Mouse (Mus musculus) gastrocnemius, adult 18-20 months (tissue): ENCODE measurements at regions not wholly inside any gene's neighbourhood (a gene's known extent, or its start where the extent isn't known, plus 50 kb on each side); places are given as distances from the start of the nearest gene placed in this dataset.

Experiments
- DNase-seq: peaks from one replicate; pipeline ENCODE4 v3.0.0; 2021; ENCODE audit warnings: low spot score

- no peak for DNase-seq
Observed at GRCm38 (mm10) chr13:110450526-110450925, 55.7 kb downstream of the Plk2 start.

DNA sequence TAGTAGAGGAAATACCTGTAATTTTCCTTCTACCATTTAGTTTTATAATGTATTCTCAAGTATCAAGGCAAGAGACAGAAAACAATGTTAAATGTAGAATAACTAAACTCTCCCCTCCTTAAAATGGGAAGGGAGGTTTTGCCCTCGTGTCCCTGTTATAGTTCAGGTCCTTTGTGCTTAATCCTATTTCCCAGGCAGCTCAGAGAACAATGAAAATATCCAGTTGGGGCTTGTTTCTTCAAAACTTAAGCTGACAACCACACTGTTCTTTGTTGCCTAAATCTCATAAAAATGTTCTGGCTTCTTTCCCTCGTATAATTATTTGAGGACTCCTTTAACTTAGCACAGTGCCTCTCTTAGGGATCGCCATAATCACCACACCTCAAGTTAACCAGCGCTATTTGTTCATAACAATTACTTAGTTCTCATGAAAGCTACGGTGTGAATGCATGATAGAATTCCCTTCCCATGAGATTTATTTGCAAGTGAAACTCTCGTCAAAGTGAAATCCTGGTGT lies 57.2 kb downstream of the Plk2 start:
- DNase-seq, result no peak

DNA sequence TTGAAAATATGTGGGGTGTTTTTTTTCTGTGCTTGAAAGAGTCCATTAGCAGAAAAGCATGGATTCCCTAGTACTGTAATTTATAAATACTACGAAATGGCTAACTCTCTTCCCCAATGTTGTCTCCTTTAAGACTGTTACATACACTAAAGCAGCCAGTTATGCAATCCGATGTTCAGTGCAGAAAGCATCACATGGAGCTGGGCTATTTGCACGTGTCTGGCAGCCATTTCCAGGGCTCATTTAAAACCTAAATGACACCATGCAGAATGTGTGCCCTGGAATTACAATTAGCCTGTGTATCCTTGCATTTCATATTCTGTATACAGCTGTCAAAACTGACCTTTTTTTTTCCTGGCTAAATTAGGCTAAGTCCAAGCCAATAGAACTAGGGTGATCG lies 60.2 kb downstream of the Plk2 start:
- DNase-seq, result no peak

DNA sequence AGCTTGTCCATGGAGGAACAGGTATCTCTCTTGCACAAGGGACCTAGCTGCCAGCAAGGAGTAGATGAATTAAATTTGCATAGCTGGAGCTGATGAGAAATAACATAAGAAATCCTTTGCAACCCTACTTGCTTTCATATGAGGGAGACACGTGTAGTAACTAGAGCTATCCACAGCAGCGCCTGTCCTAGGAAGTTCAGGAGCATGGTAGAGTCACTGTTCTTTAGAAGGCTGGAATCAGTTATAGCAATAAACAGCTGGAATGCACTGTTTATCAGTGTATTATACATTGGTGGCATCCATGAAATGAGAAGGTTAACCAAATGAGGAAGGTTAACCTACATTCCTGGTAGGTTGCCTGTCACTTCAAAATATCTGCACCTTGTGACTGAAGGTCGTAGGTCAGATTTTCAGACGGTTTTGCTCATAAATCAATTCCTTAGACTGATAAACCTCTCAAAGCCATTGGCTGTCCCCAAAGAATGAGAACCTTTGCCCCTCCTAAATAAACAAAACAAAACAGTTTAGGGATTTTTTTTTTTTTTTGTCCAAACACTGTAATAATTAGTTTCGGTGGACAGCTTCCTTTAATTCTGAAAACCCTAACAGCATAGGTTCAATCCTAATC lies 60.8 kb downstream of the Plk2 start:
- no peak for DNase-seq

GRCm38 (mm10) chr13:110458701-110459100 lies 63.9 kb downstream of the Plk2 start:
- no peak for DNase-seq

DNA sequence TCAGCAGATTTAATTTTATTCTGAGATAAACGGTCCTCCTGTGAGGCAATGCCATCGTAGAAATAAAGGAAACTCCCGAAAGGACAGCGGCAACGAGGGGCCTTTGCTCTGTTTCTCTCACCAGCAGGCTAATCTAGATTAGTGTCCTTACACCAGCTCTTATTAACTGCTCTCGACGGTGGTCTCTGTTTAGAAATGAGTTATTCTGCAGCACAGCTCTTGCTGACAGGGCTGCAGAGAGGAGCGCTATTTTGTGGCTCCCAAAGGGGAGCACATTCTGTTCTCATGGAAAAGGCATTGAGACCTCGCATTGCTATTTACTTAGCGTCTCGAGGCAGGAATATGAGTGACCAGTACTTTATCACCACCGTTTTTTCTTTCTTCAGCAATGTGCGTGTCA lies 66.7 kb downstream of the Plk2 start:
- DNase-seq, result no peak

GRCm38 (mm10) chr13:110471526-110471925 lies 76.7 kb downstream of the Plk2 start:
- DNase-seq, result no peak

DNA sequence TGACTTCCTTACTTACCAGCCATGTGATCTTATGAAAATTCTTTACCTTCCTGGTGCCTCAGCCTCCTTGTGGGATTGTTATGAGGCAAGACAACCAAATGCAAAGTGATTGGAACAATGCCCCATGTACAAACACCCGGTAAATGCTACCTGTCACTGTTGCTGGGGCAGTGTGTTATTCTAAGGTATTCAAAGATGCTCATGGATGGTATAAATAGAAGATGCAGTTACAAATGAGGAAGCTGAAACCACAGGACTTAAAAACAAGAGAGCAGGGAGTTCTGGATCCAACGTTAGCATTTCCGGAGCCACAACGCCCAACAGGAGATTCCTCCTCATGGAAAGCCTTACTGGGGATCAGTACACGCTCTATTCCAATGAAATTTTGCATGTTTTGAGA lies 82.9 kb downstream of the Plk2 start:
- DNase-seq, result no peak

GRCm38 (mm10) chr13:110484358-110484940 lies 89.6 kb downstream of the Plk2 start:
- DNase-seq, result no peak

DNA sequence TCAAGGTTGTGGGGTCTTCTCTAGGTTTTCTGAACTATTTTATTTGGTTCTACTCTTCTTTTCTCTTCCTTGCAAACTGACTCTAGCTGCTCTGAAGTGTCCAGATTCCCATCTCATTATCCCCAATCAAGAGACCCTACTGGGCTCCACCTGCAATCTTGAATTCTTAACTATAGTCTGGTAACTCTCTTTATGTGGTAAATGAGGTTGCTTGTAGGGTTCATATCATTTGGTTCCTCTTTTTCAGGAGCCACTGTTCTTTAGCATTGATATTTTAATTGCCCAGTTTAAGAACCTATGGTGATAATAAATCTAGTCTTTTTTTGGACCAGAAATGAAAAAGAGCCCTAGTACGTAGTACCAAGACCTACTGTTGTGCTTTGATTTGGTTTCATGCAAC lies 90.7 kb downstream of the Plk2 start:
- DNase-seq, result no peak

DNA sequence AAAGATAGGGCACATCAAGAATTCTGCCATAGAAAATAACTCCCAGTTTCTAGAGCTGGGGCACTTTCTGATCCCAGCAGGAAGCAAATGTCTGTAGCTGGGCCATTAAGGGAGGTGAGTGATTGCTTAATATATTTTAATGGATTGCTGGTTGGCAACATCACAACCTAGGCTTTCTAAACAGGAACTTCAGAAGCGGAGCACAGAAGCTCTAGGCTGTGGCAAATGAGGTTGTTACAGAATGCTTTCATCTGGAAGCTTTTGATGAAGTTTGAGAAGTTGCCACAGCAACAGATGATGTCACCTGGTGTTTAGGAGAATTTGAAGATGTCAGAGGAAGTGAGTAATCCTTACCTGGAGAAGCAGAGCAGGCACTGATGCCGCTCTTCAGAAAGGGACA lies 95.3 kb downstream of the Plk2 start:
- no peak for DNase-seq

DNA sequence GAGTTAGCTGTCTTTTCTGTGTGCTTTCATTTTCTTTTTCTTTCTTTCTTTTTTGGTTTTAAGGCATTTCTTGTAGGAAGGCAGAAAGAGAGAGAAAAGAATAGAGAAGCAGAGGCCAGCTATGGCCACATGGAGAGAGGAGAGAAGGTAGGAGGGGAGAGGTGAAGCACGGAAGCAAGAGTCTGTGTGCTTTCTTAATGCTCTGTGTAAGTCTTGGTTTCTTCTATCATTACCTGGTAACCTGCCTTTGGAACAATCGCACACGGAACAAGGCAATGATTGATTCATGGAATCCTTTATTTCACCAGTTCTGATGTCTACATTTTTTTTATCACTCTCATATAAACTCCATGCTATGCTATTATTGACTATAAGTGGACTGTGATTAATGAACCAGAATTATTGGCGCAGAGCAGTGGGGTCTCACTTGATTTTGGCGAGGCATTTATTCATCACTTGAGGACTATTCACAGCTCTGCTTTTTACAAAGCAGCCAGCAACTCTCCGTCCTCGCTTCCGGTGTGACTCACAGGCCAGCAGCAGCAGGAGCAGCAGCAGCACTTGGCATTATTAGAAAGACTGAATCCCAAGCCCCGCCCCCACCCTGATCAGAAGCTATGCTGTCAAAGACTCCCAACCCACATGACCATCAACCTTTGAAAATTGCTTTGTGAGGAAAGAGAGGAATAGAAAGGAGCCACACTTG lies 97.6 kb downstream of the Plk2 start:
- no peak for DNase-seq

DNA sequence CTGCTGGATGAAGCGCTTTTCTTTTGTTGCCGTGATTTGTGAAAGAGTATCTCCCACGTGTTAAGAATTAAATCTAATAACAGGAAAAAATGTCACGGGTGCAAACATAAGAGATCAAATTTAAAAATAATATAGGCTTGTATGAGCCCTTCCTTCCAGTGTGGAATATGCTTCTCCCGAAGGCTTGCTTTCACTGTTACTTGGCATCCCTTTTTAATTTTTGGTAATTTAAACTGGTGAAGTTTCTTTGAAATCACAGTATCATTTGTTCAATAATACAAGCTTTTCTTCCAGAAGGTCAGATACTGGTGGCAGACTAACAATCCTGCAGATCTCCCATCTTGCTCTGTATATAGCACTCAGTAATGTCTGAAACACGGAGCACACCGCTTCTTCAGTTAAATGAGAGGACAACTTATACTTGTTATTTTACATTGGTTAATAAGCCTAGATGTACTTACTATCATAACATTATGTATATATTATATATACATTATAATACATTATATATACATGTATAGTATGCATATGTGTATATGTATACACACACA lies 98.2 kb downstream of the Plk2 start:
- DNase-seq, result no peak

DNA sequence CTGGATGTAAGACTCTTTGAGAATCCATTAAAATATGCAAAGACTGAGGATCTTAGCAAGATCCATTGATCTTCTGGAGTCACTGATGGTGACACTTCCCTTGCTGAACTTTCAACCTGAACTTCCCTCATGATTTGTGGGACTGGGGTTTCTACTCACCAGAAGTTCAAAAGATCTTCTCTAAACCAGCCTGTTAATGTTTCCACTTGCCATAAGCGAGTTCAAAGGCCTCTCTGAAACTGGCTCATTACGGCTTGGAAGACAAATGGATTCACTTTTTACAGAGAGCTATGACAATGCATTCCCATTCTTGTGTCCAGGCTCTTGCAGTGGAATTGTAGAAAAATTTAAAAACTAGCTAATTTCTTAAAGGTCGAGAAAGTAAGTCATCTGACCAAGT lies 102.6 kb downstream of the Plk2 start:
- no peak for DNase-seq

DNA sequence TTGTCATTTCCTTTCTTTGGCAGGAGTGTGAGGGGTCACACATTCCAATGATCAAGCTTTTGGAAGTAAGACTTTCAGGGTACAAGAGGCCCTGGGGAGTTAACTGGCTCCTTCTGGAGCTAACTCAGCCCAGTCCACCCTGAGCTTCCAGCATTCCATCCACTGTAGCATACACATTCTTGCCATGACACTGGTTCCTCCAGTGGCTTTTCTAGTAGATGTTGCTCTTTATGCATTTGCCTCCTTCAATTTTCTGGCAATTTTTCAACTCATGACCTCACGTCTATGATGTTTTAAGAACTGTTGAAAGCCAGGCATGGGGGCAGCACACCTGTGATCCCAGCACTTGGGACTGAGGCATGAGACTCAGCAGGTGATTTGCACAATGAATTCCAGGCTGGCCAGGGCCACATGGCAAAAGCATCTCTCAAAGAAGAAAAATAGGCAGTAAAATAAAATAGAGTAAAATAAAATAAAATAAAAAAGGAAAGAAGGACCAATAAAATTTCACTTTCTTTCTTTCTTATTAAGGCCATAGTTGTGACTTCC lies 113.0 kb downstream of the Plk2 start:
- no peak for DNase-seq

DNA sequence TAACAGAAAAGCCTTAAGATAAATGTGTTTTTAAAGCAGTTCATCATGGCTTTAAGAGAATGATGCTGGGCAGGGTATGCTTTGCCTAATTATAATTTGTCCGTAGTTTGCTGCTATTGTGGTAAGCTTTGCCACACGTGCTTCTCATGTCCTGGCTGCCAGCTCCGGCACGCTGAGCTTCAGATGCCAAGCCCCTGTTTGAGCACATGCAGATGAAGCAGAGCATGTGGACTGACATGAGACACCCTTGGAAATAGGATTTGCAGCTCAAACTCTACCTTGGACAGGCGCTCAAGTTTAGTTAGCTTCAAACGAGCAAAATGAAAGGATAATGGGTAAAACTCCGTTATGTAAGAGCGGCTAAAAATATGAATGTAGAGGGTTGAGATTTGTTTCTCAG lies 123.1 kb downstream of the Plk2 start:
- no peak for DNase-seq

- DNase-seq, result no peak
Observed at GRCm38 (mm10) chr13:110522974-110523373, 128.1 kb downstream of the Plk2 start.

GRCm38 (mm10) chr13:110527681-110528080 lies 132.8 kb downstream of the Plk2 start:
- no peak for DNase-seq

GRCm38 (mm10) chr13:110529624-110530023 lies 134.8 kb downstream of the Plk2 start:
- DNase-seq, result no peak

GRCm38 (mm10) chr13:110534320-110534764 lies 139.5 kb downstream of the Plk2 start:
- no peak for DNase-seq

- DNase-seq, result no peak
Observed at GRCm38 (mm10) chr13:110535785-110536184, 140.9 kb downstream of the Plk2 start.

GRCm38 (mm10) chr13:110537960-110538463 lies 143.2 kb downstream of the Plk2 start:
- peak; percentile 20 for DNase-seq
